Mouse (Mus musculus) embryonic facial prominence, embryonic 11.5 days (tissue): ENCODE data around the gene Rgr. TPM values are rescaled to one million over a fixed set of nuclear protein-coding genes. Genes with fewer than 3 reads are reported as not detected.

Experiments used
- ATAC-seq: fragments of 200-750 bp; cut with Nextera tagmentation; replicated peaks from 2 replicates; pipeline ENCODE4 v1.8.0; 2017; ENCODE audit warnings: low read depth; ENCODE audit not compliant: insufficient number of reproducible peaks, low FRiP score, low TSS enrichment
- DNase-seq: peaks from one replicate; pipeline ENCODE4 v3.0.0-alpha.2; 2015; ENCODE audit warnings: low spot score
- H3K27ac ChIP-seq: fragments of 300-500 bp; sonication (generic); replicated peaks from 2 replicates; pipeline ENCODE4 v1.5.1; 2014; ENCODE audit warnings: mild to moderate bottlenecking, low read depth, low read length, control low read depth
- H3K27me3 ChIP-seq: fragments of 300-500 bp; sonication (generic); 2 replicates; pipeline ENCODE4 v1.6.1; 2014; ENCODE audit warnings: mild to moderate bottlenecking, low read length, moderate library complexity, mixed read lengths; ENCODE audit not compliant: control insufficient read depth, insufficient read depth
- H3K36me3 ChIP-seq: fragments of 300-500 bp; sonication (generic); replicated peaks from 2 replicates; pipeline ENCODE4 v1.6.1; 2014; ENCODE audit warnings: low read depth, mild to moderate bottlenecking, low read length, moderate library complexity, mixed read lengths; ENCODE audit not compliant: control insufficient read depth, insufficient read depth
- H3K4me1 ChIP-seq: fragments of 300-500 bp; sonication (generic); 2 replicates; pipeline ENCODE4 v1.6.1; 2014; ENCODE audit warnings: low read length, mixed read lengths; ENCODE audit not compliant: control insufficient read depth, insufficient read depth
- H3K4me2 ChIP-seq: fragments of 300-500 bp; sonication (generic); 2 replicates; pipeline ENCODE4 v1.6.1; 2014; ENCODE audit warnings: low read depth, mild to moderate bottlenecking, control low read depth, low read length, moderate library complexity
- H3K4me3 ChIP-seq: fragments of 300-500 bp; sonication (generic); 2 replicates; pipeline ENCODE4 v1.5.1; 2014; ENCODE audit warnings: low read depth, low read length, control low read depth
- H3K9ac ChIP-seq: fragments of 300-500 bp; sonication (generic); replicated peaks from 2 replicates; pipeline ENCODE4 v1.6.1; 2014; ENCODE audit warnings: mild to moderate bottlenecking, control low read depth, low read length
- H3K9me3 ChIP-seq: fragments of 300-500 bp; sonication (generic); replicated peaks from 2 replicates; pipeline ENCODE4 v1.6.1; 2016; ENCODE audit warnings: mild to moderate bottlenecking, low read length, inconsistent platforms, mixed read lengths; ENCODE audit not compliant: control insufficient read depth
- WGBS: fragments of 180-500 bp; shearing (Covaris S2); extraction: QIAGEN DNeasy Blood & Tissue Kit; methylation state at CpG from one replicate; pipeline ENCODE4 v1.1.7; 2014; 5-methylcytosine and 5-hydroxymethylcytosine counted together
- polyA plus RNA-seq: library from polyadenylated mRNA; unstranded; fragments of >200 nt; fragmentation: Nextera tagmentation; extraction: Ambion mirVana; gene quantifications from 2 replicates; pipeline ENCODE4 v1.2.1, GENCODE M21; 2014

The Rgr gene
- polyA plus RNA-seq, 1 experiment from 2014 or later = not detected

DNA sequence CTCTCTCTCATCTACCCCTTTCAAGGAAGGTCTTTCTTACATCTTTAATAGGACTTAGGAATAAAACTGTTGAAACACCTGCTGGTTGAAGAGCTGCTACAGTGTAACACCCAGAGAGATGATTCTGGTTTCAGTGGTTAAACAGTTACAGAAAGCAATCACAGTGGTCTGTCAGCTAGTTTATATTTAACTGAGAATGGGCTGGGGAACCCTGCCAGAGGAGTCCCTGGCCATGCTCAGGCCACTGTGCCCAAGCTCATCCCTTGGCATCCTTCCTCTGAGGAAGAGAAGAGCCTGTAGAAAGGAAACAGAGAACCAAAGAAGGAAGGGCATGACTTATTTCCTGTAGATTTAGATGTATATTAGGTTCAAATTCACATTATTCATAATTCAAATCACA lies 59.0 kb downstream of the Rgr start:
- no peaks in the 10 kb centered on the region for H3K27me3 ChIP-seq
- DNase-seq (no peak), ATAC-seq (no peak)
- no peaks in the 10 kb centered on the region for H3K9me3 ChIP-seq
- H3K36me3 ChIP-seq = no peaks in the 10 kb centered on the region
- no peak overlapping the region for H3K9ac ChIP-seq
- no peak overlapping the region for H3K4me2 ChIP-seq
- H3K27ac ChIP-seq = no peak overlapping the region
- H3K4me1 ChIP-seq = no peaks in the 10 kb centered on the region
- H3K4me3 ChIP-seq = no peak overlapping the region

GRCm38 (mm10) chr14:36985693-36986092 lies 63.1 kb downstream of the Rgr start:
- H3K36me3 ChIP-seq = no peaks in the 10 kb centered on the region
- no peak for ATAC-seq
- WGBS = 81% methylated on average over 3 of the region's 3 CpGs

More at GRCm38 (mm10) chr14:36985693-36986092, 63.1 kb downstream of the Rgr start:
- Histone ChIP-seq H3K27me3 (no peaks in the 10 kb centered on the region), H3K4me3 (no peak overlapping the region), H3K4me1 (no peaks in the 10 kb centered on the region), H3K9ac (no peak overlapping the region), H3K9me3 (no peaks in the 10 kb centered on the region), H3K4me2 (no peak overlapping the region), H3K27ac (no peak overlapping the region)
- DNase-seq = no peak

Other genes starting within 250 kb of the Rgr start
- 34.5 and 39.0 TPM in 2 replicates for gene Ccser2, start 80.2 kb downstream of the Rgr start, polyA plus RNA-seq
- not detected in 2 replicates for gene Lrit1, start 5.9 kb upstream of the Rgr start, polyA plus RNA-seq
- not detected in 2 replicates for gene Lrit2, start 19.0 kb upstream of the Rgr start, polyA plus RNA-seq
- gene Cdhr1, start 49.4 kb upstream of the Rgr start, polyA plus RNA-seq = 3.1 and 4.1 TPM in 2 replicates
- 0.39 and 0.42 TPM in 2 replicates for gene 2610528A11Rik, start 65.1 kb upstream of the Rgr start, polyA plus RNA-seq
- 214 and 216 TPM in 2 replicates for gene Ghitm, start 86.3 kb upstream of the Rgr start, polyA plus RNA-seq